Mouse (Mus musculus) hindbrain, embryonic 12.5 days (tissue): ENCODE results near the gene Gnas. TPM values are rescaled to one million over a fixed set of nuclear protein-coding genes. Genes with fewer than 3 reads are reported as not detected.
"Not testable (repeated sequence)": the region's sequence is repeated elsewhere in the genome, so short reads cannot be mapped to it uniquely, and the experiment has no call there.

Experiments
- ATAC-seq: fragments of 200-750 bp; cut with Nextera tagmentation; 2 replicates; pipeline ENCODE4 v1.8.0; 2017; ENCODE audit warnings: moderate TSS enrichment; ENCODE audit not compliant: low FRiP score
- H3K27ac ChIP-seq: fragments of 300-500 bp; sonication (generic); 2 replicates; pipeline ENCODE4 v1.5.1; 2016; ENCODE audit warnings: mild to moderate bottlenecking
- H3K27me3 ChIP-seq: fragments of 300-500 bp; sonication (generic); 2 replicates; pipeline ENCODE4 v1.6.1; 2016; ENCODE audit warnings: mild to moderate bottlenecking
- H3K36me3 ChIP-seq: fragments of 300-500 bp; sonication (generic); 2 replicates; pipeline ENCODE4 v1.6.1; 2016; ENCODE audit warnings: mild to moderate bottlenecking
- H3K4me1 ChIP-seq: fragments of 300-500 bp; sonication (generic); 2 replicates; pipeline ENCODE4 v1.6.1; 2016
- H3K4me2 ChIP-seq: fragments of 300-500 bp; sonication (generic); replicated peaks from 2 replicates; pipeline ENCODE4 v1.6.1; 2016; ENCODE audit warnings: mild to moderate bottlenecking
- H3K4me3 ChIP-seq: fragments of 300-500 bp; sonication (generic); 2 replicates; pipeline ENCODE4 v1.5.1; 2016; ENCODE audit warnings: mild to moderate bottlenecking
- H3K9ac ChIP-seq: fragments of 300-500 bp; sonication (generic); 2 replicates; pipeline ENCODE4 v1.6.1; 2016; ENCODE audit warnings: mild to moderate bottlenecking, moderate library complexity
- H3K9me3 ChIP-seq: fragments of 300-500 bp; sonication (generic); replicated peaks from 2 replicates; pipeline ENCODE4 v1.6.1; 2016; ENCODE audit warnings: mild to moderate bottlenecking
- WGBS: fragments of 180-500 bp; shearing (Covaris S2); methylation state at CpG from one replicate; pipeline ENCODE4 v1.1.7; 2016; 5-methylcytosine and 5-hydroxymethylcytosine counted together
- polyA plus RNA-seq: library from polyadenylated mRNA; unstranded; fragments of >200 nt; fragmentation: Nextera tagmentation; extraction: Ambion mirVana; gene quantifications from 2 replicates; pipeline ENCODE4 v1.2.1, GENCODE M21; 2016

Gene Gnas
- polyA plus RNA-seq, 1 experiment from 2014 or later: 1,701 TPM

GRCm38 (mm10) chr2:174311613-174312012 is 27.5 kb downstream of the Gnas start:
- peaks cover 6% of the 10 kb centered on the region; the same call in 1 of the 2 replicates for H3K4me1 ChIP-seq
- no peaks in the 10 kb centered on the region for H3K36me3 ChIP-seq
- H3K4me2 ChIP-seq: no peak overlapping the region
- no peak overlapping the region for H3K27ac ChIP-seq
- H3K27me3 ChIP-seq: no peaks in the 10 kb centered on the region; the same call in 1 of the 2 replicates
- 32% methylated on average over 1 of the region's 1 CpGs for WGBS
- H3K4me3 ChIP-seq: no peak overlapping the region
- ATAC-seq: peak; percentile 30; the same call in 1 of the 2 replicates
- no peak overlapping the region for H3K9ac ChIP-seq
- H3K9me3 ChIP-seq: no peaks in the 10 kb centered on the region

GRCm38 (mm10) chr2:174312118-174312647 is 28.1 kb downstream of the Gnas start:
- peak; percentile 75 for ATAC-seq

DNA sequence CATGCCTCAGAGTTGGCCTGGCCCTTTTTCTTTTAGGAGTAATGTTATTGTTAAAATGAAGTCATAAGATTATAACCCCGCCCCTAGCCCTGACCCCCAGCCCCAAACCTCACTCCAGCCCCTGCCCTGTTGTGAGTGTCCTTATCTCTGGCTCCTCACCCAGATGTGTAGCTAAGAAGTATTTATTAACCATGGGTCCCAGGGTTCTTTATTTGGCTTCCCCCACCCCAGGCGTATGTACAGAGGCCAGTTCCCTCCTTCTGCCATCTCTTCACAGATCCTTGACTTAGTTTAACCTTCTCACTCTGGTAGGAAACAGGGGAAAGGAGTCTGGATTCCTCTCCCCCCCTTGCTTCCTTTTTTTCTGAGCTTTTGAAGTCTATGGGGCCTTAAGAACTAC is 28.5 kb downstream of the Gnas start:
- Histone ChIP-seq H3K27ac (no peak overlapping the region), H3K36me3 (no peaks in the 10 kb centered on the region), H3K9me3 (no peaks in the 10 kb centered on the region), H3K4me2 (no peak overlapping the region), H3K4me3 (no peak overlapping the region), H3K4me1 (peaks cover 6% of the 10 kb centered on the region; the same call in 1 of the 2 replicates), H3K9ac (no peak overlapping the region), H3K27me3 (no peaks in the 10 kb centered on the region; the same call in 1 of the 2 replicates)
- 80% methylated on average over 2 of the region's 2 CpGs for whole genome bisulfite sequencing
- peak; percentile 30 for ATAC-seq

More at GRCm38 (mm10) chr2:174312118-174312647, 28.1 kb downstream of the Gnas start:
- Histone ChIP-seq H3K4me1 (peaks cover 6% of the 10 kb centered on the region; the same call in 1 of the 2 replicates), H3K4me2 (no peak overlapping the region), H3K4me3 (no peak overlapping the region), H3K27me3 (no peaks in the 10 kb centered on the region; the same call in 1 of the 2 replicates), H3K9ac (no peak overlapping the region), H3K27ac (no peak overlapping the region), H3K9me3 (no peaks in the 10 kb centered on the region), H3K36me3 (no peaks in the 10 kb centered on the region)
- 38% methylated on average over 4 of the region's 4 CpGs for WGBS

GRCm38 (mm10) chr2:174315445-174315844 is 31.3 kb downstream of the Gnas start:
- H3K36me3 ChIP-seq, H3K4me1 ChIP-seq, H3K9me3 ChIP-seq, H3K4me2 ChIP-seq, H3K27me3 ChIP-seq, ATAC-seq, H3K9ac ChIP-seq, H3K27ac ChIP-seq, H3K4me3 ChIP-seq: not testable (repeated sequence)

DNA sequence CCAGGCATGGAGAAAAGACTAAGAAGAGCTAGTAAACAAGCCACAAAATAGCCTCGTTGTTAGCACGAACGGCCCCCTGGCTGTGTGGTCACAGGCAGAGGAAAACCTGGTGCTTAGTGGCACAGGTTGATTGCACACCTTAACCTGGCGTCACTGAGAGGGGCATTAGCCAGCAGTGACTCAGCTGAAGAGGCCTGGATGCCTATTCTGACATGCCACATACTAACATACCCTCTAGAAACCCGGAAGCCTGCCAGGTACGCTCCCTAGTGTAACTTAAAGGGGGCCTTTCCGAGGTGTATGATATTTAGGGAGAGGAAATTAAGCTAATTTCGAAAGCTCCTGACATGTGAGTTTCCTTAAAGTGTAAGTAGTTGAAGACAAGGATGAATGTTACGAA is 32.5 kb downstream of the Gnas start:
- Histone ChIP-seq H3K4me2 (no peak overlapping the region), H3K9me3 (no peaks in the 10 kb centered on the region), H3K4me3 (no peak overlapping the region), H3K27ac (no peak overlapping the region), H3K9ac (no peak overlapping the region), H3K27me3 (no peaks in the 10 kb centered on the region), H3K4me1 (0 out of 2 replicates have a peak, but pooled peaks cover 3% of the 10 kb centered on the region), H3K36me3 (no peaks in the 10 kb centered on the region)
- no peak for ATAC-seq
- WGBS: 94% methylated on average over 9 of the region's 9 CpGs

DNA sequence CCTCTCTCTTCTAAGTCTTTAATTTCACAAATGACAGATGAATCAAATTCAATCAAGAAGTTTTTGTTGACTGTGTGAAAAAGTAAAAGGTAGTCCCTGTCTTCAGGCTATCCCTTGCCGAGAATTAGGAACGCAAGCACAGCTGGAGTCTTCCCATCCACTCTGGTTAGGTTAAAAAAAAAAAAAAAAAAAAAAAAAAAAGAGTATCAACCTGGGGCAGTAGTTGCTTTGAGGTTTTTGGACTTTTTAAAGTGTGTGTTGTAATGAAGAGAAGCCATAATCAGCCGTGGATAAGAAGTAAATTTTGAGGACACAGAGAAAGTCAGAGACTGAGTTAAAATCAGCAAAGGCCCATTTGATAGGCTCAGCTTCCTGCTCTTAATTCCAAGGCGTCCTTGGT is 41.9 kb downstream of the Gnas start:
- Histone ChIP-seq H3K27ac (no peak overlapping the region), H3K27me3 (0 out of 2 replicates have a peak, but pooled peaks cover 4% of the 10 kb centered on the region), H3K36me3 (no peaks in the 10 kb centered on the region), H3K4me2 (no peak overlapping the region), H3K9ac (no peak overlapping the region), H3K4me1 (peaks cover 4% of the 10 kb centered on the region), H3K9me3 (peaks cover 5% of the 10 kb centered on the region; the same call in 1 of the 2 replicates), H3K4me3 (no peak overlapping the region)
- no peak for ATAC-seq
- 65% methylated on average over 4 of the region's 4 CpGs for WGBS

DNA sequence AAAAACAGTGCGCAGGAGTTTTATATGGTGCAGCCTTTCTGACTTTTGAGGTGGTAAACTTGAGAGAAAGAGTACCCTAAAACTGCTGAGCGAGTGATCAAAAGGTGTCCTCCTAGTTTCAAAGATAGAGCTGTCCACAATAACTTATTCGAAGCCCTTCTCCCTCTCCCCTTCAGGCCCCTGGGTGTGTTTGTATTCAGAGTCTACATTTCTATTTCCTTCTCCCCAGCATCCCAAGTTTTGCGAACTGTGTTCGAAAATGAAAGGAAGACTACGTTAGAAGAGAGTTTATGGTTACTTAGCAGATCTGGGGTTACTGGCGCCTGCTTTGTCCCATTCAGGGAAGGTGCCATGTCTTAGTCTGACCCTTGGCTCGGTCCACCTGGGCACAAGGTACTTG is 42.4 kb downstream of the Gnas start:
- Histone ChIP-seq H3K4me1 (peaks cover 4% of the 10 kb centered on the region), H3K4me2 (peak overlapping the region; percentile 65), H3K27me3 (0 out of 2 replicates have a peak, but pooled peaks cover 4% of the 10 kb centered on the region), H3K9me3 (peaks cover 5% of the 10 kb centered on the region; the same call in 1 of the 2 replicates), H3K9ac (no peak overlapping the region), H3K4me3 (peak overlapping the region; percentile 98), H3K36me3 (no peaks in the 10 kb centered on the region), H3K27ac (no peak overlapping the region)
- no peak for ATAC-seq
- WGBS: 60% methylated on average over 8 of the region's 8 CpGs

DNA sequence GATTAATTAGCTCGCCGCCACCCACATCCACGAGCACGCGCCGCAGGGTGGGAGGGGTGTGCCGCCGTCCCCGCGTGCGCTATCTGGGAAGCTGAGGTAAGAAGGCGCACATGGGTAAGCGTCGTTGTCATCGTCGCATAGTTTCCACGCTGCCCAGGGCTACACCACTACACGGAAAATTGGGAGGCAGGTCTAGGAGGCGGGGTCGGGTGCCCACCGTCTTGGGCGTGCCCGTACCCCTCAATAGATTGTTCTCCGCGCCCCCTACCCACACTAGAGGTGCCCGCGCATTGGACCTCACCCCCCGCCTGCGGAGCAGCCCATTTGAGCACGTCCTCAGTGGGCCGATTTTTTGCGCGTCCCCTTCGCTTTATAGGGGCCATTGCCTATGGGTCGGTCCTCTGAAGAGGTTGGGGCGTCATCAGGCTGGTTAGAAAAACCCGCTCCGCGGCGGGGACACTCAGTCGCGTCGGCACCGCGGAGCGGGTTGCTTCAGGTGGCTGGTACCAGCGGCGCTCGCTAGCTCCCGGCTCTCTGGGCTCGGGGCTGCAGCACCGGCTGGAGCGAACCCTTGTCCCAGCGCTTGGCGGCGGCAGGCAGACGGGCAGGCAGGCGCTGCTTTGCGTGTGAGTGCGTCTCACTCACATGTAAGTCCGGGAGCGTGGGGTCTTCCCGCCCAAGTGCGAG is 43.3 kb downstream of the Gnas start:
- Histone ChIP-seq H3K9me3 (peaks cover 5% of the 10 kb centered on the region; the same call in 1 of the 2 replicates), H3K4me1 (peaks cover 13% of the 10 kb centered on the region), H3K9ac (peak overlapping the region; percentile 57), H3K36me3 (no peaks in the 10 kb centered on the region), H3K4me3 (peak overlapping the region; percentile 98), H3K27me3 (0 out of 2 replicates have a peak, but pooled peaks cover 4% of the 10 kb centered on the region), H3K4me2 (peak overlapping the region; percentile 65), H3K27ac (peak overlapping the region; percentile 52; the same call in 1 of the 2 replicates)
- ATAC-seq: peak; percentile 44
- WGBS: 56% methylated on average over 64 of the region's 64 CpGs

DNA sequence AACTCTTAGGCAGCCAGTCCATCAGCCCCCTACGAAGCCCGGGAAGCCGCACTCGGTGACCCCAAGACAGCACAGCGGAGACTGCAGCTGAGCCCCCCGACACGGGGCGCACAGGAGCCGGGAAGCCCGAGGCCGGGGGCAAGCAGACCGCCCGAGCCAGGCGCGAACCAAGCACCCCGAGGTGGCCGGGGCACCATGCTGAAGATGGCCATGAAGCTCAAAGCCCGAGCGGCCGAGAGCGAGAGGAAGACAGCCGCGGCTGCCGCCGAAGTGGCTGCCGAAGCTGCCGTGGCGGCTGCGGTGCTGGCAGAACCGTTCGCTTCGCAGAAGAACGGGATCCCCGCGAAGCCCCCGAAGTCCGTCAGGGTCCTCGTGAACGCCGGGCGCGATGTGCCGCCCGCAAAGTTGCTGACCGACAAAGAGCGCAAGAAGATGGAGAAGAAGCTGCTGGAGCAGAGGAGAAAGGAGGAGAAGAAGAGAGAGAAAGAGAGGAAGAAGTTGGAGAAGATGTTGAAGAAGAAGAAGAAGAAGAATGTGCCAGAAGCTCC is 44.3 kb downstream of the Gnas start:
- Histone ChIP-seq H3K9ac (peak overlapping the region; percentile 100), H3K9me3 (peaks cover 5% of the 10 kb centered on the region; the same call in 1 of the 2 replicates), H3K4me3 (peak overlapping the region; percentile 98), H3K4me2 (peak overlapping the region; percentile 65), H3K4me1 (peaks cover 23% of the 10 kb centered on the region), H3K27me3 (0 out of 2 replicates have a peak, but pooled peaks cover 4% of the 10 kb centered on the region), H3K36me3 (no peaks in the 10 kb centered on the region), H3K27ac (peak overlapping the region; percentile 100; the same call in 1 of the 2 replicates)
- ATAC-seq: no peak
- WGBS: 51% methylated on average over 46 of the region's 46 CpGs

GRCm38 (mm10) chr2:174328926-174329662 is 45.0 kb downstream of the Gnas start:
- peak; percentile 20 for ATAC-seq
- H3K27me3 ChIP-seq: 0 out of 2 replicates have a peak, but pooled peaks cover 4% of the 10 kb centered on the region
- peak overlapping the region; percentile 65 for H3K4me2 ChIP-seq
- peak overlapping the region; percentile 98 for H3K4me3 ChIP-seq
- H3K4me1 ChIP-seq: peaks cover 29% of the 10 kb centered on the region
- 0 out of 2 replicates have a peak, but pooled peaks cover 2% of the 10 kb centered on the region for H3K36me3 ChIP-seq
- peak overlapping the region; percentile 100 for H3K9ac ChIP-seq
- WGBS: 44% methylated on average over 58 of the region's 58 CpGs
- H3K9me3 ChIP-seq: peaks cover 5% of the 10 kb centered on the region; the same call in 1 of the 2 replicates
- H3K27ac ChIP-seq: peak overlapping the region; percentile 100

GRCm38 (mm10) chr2:174329663-174330615 is 45.8 kb downstream of the Gnas start:
- ATAC-seq: peak; percentile 85
- Histone ChIP-seq H3K4me3 (peak overlapping the region; percentile 98), H3K36me3 (0 out of 2 replicates have a peak, but pooled peaks cover 5% of the 10 kb centered on the region), H3K27me3 (0 out of 2 replicates have a peak, but pooled peaks cover 4% of the 10 kb centered on the region), H3K9me3 (peaks cover 5% of the 10 kb centered on the region; the same call in 1 of the 2 replicates), H3K27ac (peak overlapping the region; percentile 100), H3K4me1 (peaks cover 38% of the 10 kb centered on the region), H3K4me2 (peak overlapping the region; percentile 65), H3K9ac (peak overlapping the region; percentile 100)
- under 1% methylated on average over 75 of the region's 131 CpGs for WGBS
